Mouse (Mus musculus) bone marrow, adult 2 months (tissue): ENCODE measurements around the gene Stox1.

Source experiments
- CTCF ChIP-seq: fragments of 200-500 bp; IDR thresholded peaks from 2 replicates; pipeline ENCODE4 v1.5.1; 2011; ENCODE audit warnings: low read length, control low read depth; ENCODE audit not compliant: control insufficient read depth, insufficient read depth
- POLR2A ChIP-seq: fragments of 200-500 bp; IDR thresholded peaks from 2 replicates; pipeline ENCODE4 v1.6.1; 2011; ENCODE audit warnings: low read depth, mild to moderate bottlenecking, control low read depth, low read length, borderline replicate concordance; ENCODE audit not compliant: control insufficient read depth

GRCm38 (mm10) chr10:62725771-62726687 is at the start of gene Stox1:
- TF ChIP-seq CTCF (0 out of 2 replicates have a peak, but pooled peaks have one; percentile 8), POLR2A (no peak)
